Mouse (Mus musculus) gastrocnemius, adult 8-10 months (tissue): ENCODE measurements at regions not wholly inside any gene's neighbourhood (a gene's known extent, or its start where the extent isn't known, plus 50 kb on each side); places are given as distances from the start of the nearest gene placed in this dataset.
A peak's percentile ranks its signal among the peaks of the same experiment; 100 is the strongest.

Source experiments
- DNase-seq, 2 experiments: peaks; one replicate each; pipeline ENCODE4 v3.0.0; 2022; ENCODE audit warnings: low spot score in 2 of 2

DNA sequence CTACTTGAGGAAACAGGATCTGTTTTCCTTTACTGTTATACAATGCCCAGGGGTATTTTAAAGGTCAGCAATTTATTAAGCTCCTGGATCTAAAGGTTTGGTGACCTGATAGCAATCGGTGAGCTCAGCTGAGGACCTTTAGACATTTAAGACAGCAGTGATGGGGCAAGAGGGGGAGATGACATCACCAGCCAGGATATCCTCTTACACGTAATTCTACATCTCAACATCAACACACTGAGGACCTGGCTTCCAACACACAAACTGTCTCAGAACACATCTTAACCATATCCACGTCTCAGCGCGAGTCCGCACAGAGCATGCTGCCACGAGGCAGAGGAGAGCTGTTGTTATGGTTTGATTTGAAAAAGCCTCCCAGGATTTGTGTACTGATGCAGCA, 69.2 kb downstream of the Nhlrc3 start:
- peak in 1 of 2 experiments; percentile 4 for DNase-seq

DNA sequence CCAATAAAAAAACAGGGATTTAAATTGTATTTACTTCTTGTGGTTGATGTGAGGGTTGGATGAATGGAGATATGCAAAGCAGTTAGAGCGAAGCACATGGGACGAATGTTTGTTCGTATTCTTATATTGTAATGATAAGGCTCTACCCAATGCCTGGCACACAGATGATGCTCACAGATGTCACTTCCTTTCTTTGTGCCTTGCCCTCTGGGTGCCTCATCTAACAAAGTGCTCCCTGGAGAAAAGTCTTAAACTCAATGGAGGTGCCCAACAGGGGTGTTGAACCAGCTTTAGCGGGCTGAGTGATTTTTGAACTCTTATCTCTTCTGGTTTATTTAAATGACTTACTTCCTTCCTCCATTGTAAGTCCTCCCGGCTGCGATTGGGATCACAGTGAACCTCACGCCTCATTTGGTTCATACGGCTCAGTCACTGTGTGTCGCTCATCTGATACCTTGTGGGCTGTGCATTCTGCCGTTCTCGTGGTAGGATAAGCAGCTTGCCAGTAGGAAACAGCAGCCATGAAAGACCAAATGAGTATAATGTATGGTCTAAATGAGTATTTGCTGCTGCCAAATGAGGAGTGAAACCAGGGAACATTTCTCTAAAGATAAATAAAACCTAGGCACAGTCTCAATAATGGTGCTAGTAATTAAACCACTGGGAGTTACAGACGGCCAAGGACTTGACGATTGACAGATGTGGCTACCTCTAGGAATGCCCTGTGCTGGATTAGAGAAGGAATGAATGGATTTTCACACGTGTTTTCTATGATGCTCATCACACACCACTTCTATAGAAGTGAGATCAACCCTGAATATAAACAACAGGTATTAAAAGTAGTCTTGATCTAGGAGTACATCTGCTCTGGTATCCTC, 81.2 kb downstream of the Nhlrc3 start:
- no peak for DNase-seq

DNA sequence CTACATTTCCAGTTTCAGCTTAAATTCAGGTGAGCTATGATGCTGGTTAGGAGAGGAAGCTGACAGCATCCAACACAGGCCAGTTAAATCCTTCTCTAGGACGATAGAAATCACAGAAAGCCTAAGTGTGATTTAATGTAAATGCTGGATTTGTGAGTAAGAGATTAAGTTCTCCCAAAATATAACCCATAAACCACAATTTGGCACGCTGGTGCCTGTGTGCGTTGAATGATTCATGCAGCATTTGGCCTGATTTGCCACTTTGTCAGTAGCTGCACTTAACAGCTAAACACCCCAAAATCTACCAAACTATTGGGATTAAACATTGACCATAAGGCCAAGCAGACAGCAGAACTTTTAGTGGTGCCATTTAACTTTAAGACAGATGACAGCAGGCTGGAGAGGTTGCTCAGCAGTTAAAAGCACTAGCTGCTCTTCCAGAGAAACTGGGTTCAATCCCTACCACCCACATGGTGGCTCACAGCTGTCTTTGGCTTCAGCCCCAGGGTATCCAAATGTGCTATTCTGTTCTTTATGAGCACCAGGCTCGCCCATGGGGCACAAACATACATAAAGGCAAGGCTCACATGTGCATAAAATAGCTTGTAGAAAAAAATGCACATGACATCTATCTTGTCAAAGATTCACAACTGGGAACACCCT, 83.5 kb downstream of the Nhlrc3 start:
- no peak for DNase-seq

DNA sequence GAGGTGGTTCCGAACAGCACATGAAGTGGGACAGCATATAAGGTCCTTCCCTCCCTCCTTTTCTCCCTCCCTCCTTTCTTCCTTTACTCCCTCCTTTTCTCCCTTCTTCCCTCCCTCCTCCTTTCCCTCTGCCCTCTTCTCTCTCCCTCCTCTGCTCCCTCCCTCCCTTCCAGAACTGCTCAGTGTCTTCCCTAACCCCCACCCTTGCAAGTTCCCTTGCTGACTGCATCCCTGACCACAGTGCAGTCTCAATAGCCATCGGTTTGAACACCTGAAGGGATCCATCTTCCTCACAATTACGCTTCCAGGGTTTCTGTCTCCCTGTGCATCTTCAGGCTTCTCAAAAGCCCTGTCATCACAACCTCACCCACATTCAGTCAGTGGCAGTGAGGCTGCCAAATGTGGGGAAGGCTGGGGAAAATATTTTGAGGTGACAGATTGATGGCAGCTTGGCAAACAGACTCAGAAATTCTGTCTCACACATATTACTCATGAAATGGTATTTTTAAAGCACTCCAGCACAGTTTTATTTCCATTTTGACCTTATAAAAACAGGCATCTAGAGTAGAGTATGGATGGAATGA, 86.2 kb downstream of the Nhlrc3 start:
- DNase-seq: no peak

DNA sequence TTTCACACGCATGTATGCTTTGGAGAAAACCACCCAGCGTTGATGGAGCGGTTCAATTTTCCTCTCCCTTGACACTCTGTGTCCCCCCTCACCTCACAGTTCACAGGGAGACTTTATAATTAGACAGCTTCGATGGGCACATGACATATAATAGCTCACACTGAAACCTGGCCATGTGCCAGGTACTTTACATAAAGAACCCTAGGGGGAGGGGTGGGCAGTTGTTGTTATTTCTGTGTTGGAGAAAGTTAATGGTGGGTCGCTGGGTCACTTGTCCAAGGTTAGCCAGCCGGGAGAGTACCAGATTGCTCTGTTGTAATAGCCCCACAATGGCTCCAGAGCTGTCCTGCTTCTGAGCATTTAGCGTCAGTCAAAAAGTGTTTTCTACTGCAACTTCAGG, 90.2 kb downstream of the Nhlrc3 start:
- DNase-seq: no peak

DNA sequence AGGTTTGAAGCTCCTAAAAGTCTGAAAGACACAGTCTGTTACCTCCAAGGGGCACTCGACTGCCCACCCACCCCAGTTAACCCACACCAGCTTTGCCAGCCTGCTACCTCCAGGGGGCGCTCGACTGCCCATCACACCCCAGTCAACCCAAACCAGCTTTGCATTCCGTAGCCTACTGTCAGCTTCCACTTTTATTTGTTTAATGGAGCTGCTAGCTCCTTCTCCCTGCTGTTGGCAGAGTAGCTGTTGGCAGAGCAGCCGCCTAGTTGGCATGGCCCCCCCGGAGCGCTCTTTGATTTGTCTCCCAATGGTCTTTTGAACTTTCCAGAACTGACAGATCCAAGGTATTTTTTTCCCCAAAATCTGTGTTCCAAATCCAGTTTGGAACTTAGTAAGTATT, 91.2 kb downstream of the Nhlrc3 start:
- DNase-seq: no peak

DNA sequence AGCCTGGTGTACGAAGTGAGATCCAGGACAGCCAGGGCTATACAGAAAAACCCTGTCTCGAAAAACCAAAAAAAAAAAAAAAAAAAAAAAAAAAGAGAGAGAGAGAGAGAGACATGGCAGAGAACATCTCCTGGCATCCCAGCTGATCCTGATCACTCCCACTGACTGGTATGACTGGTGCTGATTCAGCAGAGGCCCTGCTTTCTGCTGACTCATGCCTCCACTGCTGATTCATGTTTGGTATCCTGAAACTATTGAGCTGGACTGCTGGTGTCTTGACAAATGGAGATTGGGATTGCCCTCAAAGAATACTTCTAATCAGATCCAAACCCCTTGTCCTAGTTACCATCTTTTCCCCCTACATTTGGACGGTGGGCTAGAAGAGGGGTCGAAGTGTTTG, 101.9 kb downstream of the Nhlrc3 start:
- no peak for DNase-seq

DNA sequence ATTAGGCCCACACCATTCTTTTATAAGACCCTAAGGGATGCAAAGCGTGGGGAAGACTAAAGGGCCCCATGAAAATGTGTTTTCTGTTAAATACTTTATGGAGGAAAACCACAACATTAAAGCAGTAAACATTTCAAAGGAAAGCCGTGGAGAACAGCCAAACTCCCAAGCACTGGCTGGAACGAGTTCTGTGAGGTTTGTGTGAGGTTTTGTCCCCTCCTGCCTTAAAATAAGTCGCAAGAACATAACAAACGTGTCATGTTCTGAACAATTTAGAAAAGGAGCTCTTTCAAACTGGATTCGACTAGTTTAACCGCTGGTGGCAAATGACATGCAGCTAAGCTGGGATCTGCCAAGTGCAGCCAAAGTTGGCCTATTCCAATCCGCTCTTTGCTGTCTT, 109.4 kb downstream of the Nhlrc3 start:
- no peak for DNase-seq

DNA sequence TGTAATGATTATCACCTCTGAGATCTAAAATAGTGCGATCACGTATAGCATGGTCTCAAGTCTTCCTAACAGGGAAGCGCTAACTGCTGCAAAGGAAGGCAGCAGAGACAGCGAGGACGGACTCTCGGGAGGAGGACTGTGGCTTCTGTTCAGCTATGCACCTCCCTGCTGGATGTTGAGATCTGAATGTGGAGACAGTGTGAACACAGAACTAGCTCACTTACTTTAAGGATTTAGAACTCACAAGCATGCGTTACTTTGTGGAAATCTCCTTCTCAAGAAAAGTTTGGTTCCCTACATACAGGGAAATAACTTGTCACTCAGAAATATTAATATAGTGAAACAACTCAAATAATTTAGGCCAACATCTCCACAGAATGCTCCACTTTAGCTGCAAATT, 109.8 kb downstream of the Nhlrc3 start:
- DNase-seq: no peak

DNA sequence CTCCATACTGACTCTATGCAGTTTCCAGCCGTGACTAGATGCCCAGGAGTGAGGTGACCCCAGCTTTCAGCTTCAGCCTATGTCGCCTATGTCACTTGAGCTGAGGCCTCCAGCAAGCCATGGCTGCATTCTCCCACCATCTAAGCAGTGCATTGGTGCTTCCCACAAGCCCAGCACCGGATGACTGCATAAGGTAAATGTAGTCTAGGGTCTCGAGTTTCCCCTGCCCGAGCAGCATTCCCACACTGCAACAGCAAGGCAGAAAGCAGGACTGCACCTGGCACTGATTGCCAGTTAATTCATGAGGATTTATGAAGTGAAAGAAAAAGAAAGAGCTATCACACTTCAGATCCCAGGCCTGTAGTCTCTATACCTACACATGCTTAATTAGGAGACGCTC, 119.5 kb downstream of the Nhlrc3 start:
- no peak for DNase-seq

DNA sequence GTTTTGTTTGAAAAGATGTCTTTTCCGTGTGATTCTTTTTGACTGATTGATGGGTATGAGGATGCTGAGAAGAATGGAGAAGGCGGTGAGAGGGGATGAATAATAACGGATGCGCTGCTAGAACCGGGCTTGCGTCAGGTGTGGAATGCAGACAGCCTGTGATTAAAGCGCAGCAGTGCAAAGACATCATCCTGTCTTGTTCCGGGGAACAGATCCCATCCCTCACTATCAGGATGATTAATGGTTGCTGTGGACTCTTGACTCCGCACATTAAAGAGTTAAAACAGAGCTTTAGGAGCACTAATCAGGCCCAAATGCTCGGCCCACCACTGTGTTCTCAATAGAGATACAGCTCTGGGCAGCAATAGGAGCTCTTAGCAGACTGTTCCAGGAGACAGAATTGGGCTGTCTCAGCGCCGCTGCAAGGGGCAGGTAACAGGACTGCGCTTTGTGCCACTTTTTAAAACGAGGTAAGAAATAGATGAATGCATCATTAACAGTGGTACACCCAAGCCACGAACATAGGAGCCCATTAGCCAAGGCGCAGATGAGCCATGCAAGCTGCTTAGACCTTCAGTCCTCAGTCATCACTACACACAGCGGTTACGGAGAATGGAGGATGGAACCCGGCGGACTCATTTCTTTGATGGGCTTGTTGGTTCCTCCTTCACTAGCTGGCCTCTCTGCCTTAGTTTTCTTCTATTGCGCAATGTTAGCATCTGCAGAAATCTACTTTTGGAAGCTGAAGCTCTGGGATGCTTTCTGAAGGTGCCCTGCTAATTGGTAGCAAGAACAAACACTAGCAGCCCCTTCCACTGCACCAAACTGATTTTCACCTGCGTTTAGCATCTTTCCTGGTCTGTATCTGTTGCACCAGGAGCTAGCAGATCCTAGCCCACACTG, 121.6 kb downstream of the Nhlrc3 start:
- DNase-seq: no peak

DNA sequence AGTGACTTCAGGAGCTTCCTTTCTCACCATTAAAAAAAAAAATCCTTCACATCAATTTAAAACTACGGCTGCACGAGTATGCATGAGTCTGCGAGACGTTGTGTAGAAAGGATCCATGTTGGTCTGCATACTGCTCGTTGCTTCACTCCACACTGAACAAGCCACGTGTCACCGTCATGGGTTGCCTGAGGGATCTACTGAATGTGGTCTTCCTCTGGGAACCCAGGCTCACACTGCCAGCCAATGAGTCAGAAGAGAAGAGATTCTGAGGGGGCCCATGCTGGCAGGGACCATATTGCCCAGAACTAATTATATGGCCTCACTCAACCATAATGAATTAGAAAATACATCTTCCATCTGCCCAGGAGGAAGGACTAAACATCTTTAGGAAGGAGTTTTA, 124.6 kb downstream of the Nhlrc3 start:
- DNase-seq: no peak

DNA sequence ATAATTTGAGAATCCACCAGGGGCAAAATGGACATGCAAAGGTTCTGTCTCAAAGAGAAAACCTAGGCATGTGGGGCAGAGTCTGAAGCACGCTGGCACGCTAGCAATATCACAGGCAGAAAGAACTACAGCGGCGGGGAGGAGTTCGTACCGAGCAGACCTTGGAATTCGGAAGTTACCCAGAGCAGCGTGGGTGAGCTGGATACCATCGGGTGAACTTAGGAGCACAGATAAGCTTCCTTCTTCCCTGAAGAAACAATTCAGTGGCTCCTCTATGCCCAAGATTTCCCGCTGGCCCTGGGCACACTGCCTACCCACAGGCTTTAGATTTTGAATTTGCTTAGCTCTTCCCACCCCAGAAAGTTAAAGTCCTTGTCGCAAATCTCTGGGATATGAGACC, 129.1 kb downstream of the Nhlrc3 start:
- no peak for DNase-seq

DNA sequence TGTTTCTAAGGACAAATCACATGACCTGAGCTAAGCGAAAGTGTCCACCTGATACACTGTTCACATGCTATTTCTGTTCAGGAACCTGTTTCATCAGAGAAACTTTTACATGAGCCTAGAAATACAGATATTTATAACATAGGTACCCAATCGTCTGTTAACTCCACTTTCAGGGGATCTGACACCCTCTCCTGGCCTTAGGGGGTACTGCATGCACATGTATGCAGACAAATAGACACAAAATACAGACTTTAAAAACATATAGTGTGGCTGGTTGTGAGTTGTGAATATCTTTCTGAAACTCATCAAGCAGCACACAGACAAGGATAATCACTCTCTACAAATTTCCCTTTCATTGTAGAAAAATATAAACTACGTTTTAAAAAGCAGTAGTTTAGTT, 133.6 kb downstream of the Nhlrc3 start:
- no peak for DNase-seq

DNA sequence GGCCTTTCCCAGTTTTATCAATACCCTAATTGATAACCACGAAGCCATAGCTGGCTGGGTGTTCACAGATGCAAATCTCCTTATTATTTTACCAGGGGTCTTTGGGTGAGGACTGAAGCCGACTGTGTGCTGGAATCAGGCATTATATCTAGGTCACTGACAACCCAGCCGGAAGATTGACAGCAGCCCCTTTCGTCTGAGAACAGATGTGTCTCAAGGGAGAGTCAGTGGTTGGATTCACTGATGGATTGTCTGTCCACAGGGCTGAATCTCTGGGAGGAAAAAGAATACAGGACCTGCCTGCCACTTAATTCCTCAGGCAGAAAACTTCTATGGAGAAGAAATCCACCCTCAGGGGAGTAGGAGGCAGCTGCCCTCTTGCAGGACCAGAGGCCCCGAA, 135.7 kb downstream of the Nhlrc3 start:
- DNase-seq: no peak

DNA sequence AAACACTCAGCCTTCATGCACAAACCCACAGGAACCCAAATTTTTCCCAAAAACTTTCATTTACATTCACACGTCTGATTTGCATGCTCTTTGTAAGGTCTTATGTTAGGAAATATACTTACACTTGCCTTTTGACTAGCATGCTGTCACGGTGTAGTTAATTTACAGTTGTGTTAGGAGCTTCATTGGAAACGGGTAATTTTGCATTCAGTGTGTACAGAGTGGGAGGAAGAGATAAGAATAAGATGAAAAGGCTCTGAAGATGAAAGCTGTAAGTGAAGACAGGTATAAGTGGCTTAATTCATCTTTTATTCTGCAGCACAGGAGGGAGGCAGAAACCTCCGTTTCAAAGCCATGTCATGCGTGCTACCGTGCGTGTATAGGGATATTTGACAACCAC, 136.2 kb downstream of the Nhlrc3 start:
- DNase-seq: no peak

DNA sequence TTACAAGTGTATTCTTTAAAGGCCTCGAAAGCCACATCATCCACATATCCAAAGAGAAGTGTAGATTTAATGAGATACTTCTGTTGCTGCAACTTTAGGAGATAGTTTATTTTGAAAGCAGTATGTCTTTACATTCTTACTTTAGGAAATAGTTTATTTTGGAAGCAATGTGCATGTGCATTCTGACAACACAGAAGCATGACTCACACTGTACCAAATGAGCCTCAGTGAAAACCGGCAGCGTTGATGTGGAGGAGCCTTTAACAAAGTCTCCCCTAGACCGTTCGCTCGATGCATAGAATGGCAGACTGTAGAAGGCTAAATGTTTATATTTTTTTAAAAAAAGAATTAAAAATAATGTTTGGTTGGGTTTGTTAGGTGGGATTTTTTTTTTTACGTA, 138.1 kb downstream of the Nhlrc3 start:
- no peak for DNase-seq

DNA sequence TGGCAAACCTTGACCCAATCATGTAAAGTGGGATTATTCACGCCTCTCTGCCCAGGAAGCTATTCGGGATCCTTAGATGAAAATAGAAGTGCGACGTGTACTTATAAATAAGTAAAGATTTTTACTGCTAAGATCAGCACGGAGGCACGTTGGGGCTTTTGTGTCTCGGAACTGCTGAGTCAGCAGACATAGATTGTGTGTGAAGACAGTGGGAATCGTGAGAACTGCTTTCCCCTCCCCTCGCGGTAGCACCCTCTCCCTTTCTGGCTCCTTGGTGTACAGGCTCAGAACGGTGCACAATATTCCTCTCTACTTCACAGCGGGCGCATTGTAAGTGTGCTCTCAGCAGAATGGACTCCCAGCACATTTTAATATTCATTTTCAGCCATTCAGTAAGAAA, 138.7 kb downstream of the Nhlrc3 start:
- DNase-seq: no peak

DNA sequence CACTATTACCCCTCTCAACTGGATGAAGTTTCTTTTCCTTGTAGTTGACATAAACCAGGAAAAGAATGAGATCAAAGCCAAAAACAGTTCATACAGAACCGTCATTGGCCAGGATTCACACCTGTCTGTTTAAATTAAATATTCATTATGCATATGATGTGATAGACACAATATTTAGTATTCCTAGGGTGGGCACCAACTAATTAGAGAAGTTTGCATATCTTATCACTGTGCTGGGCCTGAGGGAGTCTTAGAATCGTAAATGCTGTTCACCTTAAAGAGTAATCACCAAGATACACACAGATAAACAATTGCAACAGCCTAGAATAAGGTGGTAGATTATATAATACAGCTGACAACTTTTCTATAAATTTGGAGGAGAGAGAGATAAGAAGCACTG, 147.7 kb downstream of the Nhlrc3 start:
- DNase-seq: no peak
